Mouse (Mus musculus): ENCODE measurements around the gene Gpr107. TPM values are rescaled to one million over a fixed set of nuclear protein-coding genes. Genes with fewer than 3 reads are reported as not detected.

The Gpr107 gene
- polyA plus RNA-seq, 1 experiment from 2014 or later = 9.8 TPM

GRCm38 (mm10) chr2:31228768-31229311, 76.7 kb downstream of the Gpr107 start:
- no peak overlapping the region for H3K4me3 ChIP-seq (ENCODE audit: low read depth, low read length)
- no peak for TF ChIP-seq EP300 (IDR thresholded peaks at IDR 0.05; ENCODE audit: low read depth)
- peak; percentile 22 for TF ChIP-seq CTCF (IDR thresholded peaks at IDR 0.05; ENCODE audit: low read depth)
- no peak overlapping the region for H3K4me2 ChIP-seq (ENCODE audit: low read depth, low read length)
- ATAC-seq (no peak), DNase-seq (no peak)
- 60% methylated on average over 1 of the region's 1 CpGs for WGBS (ENCODE audit: insufficient replicate concordance)
- no peaks in the 10 kb centered on the region for H3K4me1 ChIP-seq (ENCODE audit: insufficient read depth)
- no peaks in the 10 kb centered on the region for H3K36me3 ChIP-seq (replicated peaks; ENCODE audit: insufficient read depth, low read length)
- H3K9me3 ChIP-seq (ENCODE audit: low read length) = no peaks in the 10 kb centered on the region
- H3K27ac ChIP-seq (ENCODE audit: low read depth) = no peak overlapping the region
- H3K9ac ChIP-seq (replicated peaks) = no peak overlapping the region
- H3K27me3 ChIP-seq (ENCODE audit: insufficient read depth, low read length) = no peaks in the 10 kb centered on the region

- peak overlapping the region; percentile 10 for H3K4me3 ChIP-seq (ENCODE audit: low read depth, low read length)
- no peak for TF ChIP-seq EP300 (IDR thresholded peaks at IDR 0.05; ENCODE audit: low read depth)
- peak; percentile 48 for TF ChIP-seq CTCF (IDR thresholded peaks at IDR 0.05; ENCODE audit: low read depth)
- DNase-seq = peak; percentile 68
- H3K36me3 ChIP-seq (replicated peaks; ENCODE audit: insufficient read depth, low read length) = no peaks in the 10 kb centered on the region
- H3K27ac ChIP-seq (ENCODE audit: low read depth) = no peak overlapping the region
- H3K27me3 ChIP-seq (ENCODE audit: insufficient read depth, low read length) = peaks cover under 1% of the 10 kb centered on the region; the same call in 1 of the 2 replicates
- WGBS (ENCODE audit: insufficient replicate concordance) = 27% methylated on average over 23 of the region's 23 CpGs
- peaks cover 6% of the 10 kb centered on the region for H3K4me1 ChIP-seq (ENCODE audit: insufficient read depth)
- H3K9me3 ChIP-seq (ENCODE audit: low read length) = no peaks in the 10 kb centered on the region
- ATAC-seq = peak; percentile 88
- peak overlapping the region; percentile 47 for H3K4me2 ChIP-seq (ENCODE audit: low read depth, low read length)
- no peak overlapping the region for H3K9ac ChIP-seq (replicated peaks)
Observed at GRCm38 (mm10) chr2:31239203-31239696, 87.1 kb downstream of the Gpr107 start.

- Histone ChIP-seq H3K27ac (ENCODE audit: low read depth) (no peak overlapping the region), H3K9me3 (ENCODE audit: low read length) (no peaks in the 10 kb centered on the region), H3K36me3 (replicated peaks; ENCODE audit: insufficient read depth, low read length) (no peaks in the 10 kb centered on the region), H3K4me2 (ENCODE audit: low read depth, low read length) (peak overlapping the region; percentile 47), H3K4me1 (ENCODE audit: insufficient read depth) (peaks cover 6% of the 10 kb centered on the region), H3K27me3 (ENCODE audit: insufficient read depth, low read length) (peaks cover 6% of the 10 kb centered on the region), H3K9ac (replicated peaks) (no peak overlapping the region), H3K4me3 (ENCODE audit: low read depth, low read length) (peak overlapping the region; percentile 10; the same call in 1 of the 2 replicates)
- no peak for DNase-seq
- 74% methylated on average over 6 of the region's 6 CpGs for WGBS (ENCODE audit: insufficient replicate concordance)
- TF ChIP-seq CTCF (IDR thresholded peaks at IDR 0.05; ENCODE audit: low read depth) = no peak
- TF ChIP-seq EP300 (IDR thresholded peaks at IDR 0.05; ENCODE audit: low read depth) = no peak
- no peak for ATAC-seq
Observed at GRCm38 (mm10) chr2:31239833-31240232, 87.7 kb downstream of the Gpr107 start.

GRCm38 (mm10) chr2:31241639-31242038, 89.5 kb downstream of the Gpr107 start:
- no peak overlapping the region for H3K4me3 ChIP-seq (ENCODE audit: low read depth, low read length)
- no peak for ATAC-seq

GRCm38 (mm10) chr2:31244216-31244615, 92.1 kb downstream of the Gpr107 start:
- TF ChIP-seq CTCF (IDR thresholded peaks at IDR 0.05; ENCODE audit: low read depth) (no peak), EP300 (IDR thresholded peaks at IDR 0.05; ENCODE audit: low read depth) (no peak)
- peaks cover 11% of the 10 kb centered on the region for H3K4me1 ChIP-seq (ENCODE audit: insufficient read depth)
- H3K4me2 ChIP-seq (ENCODE audit: low read depth, low read length) = no peak overlapping the region
- H3K27me3 ChIP-seq (ENCODE audit: insufficient read depth, low read length) = peaks cover 32% of the 10 kb centered on the region
- no peak for DNase-seq
- H3K36me3 ChIP-seq (replicated peaks; ENCODE audit: insufficient read depth, low read length) = no peaks in the 10 kb centered on the region
- H3K9me3 ChIP-seq (ENCODE audit: low read length) = no peaks in the 10 kb centered on the region
- WGBS (ENCODE audit: insufficient replicate concordance) = 52% methylated on average over 8 of the region's 8 CpGs
- no peak for ATAC-seq
- no peak overlapping the region for H3K27ac ChIP-seq (ENCODE audit: low read depth)
- no peak overlapping the region for H3K4me3 ChIP-seq (ENCODE audit: low read depth, low read length)
- H3K9ac ChIP-seq (replicated peaks) = no peak overlapping the region

More at GRCm38 (mm10) chr2:31241639-31242038, 89.5 kb downstream of the Gpr107 start:
- WGBS (ENCODE audit: insufficient replicate concordance) = 17% methylated on average over 7 of the region's 7 CpGs
- no peaks in the 10 kb centered on the region for H3K36me3 ChIP-seq (replicated peaks; ENCODE audit: insufficient read depth, low read length)
- no peak overlapping the region for H3K4me2 ChIP-seq (ENCODE audit: low read depth, low read length)
- no peak overlapping the region for H3K27ac ChIP-seq (ENCODE audit: low read depth)
- DNase-seq = no peak
- H3K9ac ChIP-seq (replicated peaks) = no peak overlapping the region
- H3K4me1 ChIP-seq (ENCODE audit: insufficient read depth) = peaks cover 11% of the 10 kb centered on the region
- TF ChIP-seq EP300 (IDR thresholded peaks at IDR 0.05; ENCODE audit: low read depth) = no peak
- peaks cover 20% of the 10 kb centered on the region for H3K27me3 ChIP-seq (ENCODE audit: insufficient read depth, low read length)
- no peaks in the 10 kb centered on the region for H3K9me3 ChIP-seq (ENCODE audit: low read length)

- no peak for TF ChIP-seq EP300 (IDR thresholded peaks at IDR 0.05; ENCODE audit: low read depth)
- no peak for TF ChIP-seq CTCF (IDR thresholded peaks at IDR 0.05; ENCODE audit: low read depth)
- peak overlapping the region; percentile 88 for H3K4me2 ChIP-seq (ENCODE audit: low read depth, low read length)
- ATAC-seq (no peak), DNase-seq (no peak)
- H3K4me1 ChIP-seq (ENCODE audit: insufficient read depth) = peaks cover 5% of the 10 kb centered on the region
- H3K36me3 ChIP-seq (replicated peaks; ENCODE audit: insufficient read depth, low read length) = no peaks in the 10 kb centered on the region
- H3K27ac ChIP-seq (ENCODE audit: low read depth) = no peak overlapping the region
- no peaks in the 10 kb centered on the region for H3K9me3 ChIP-seq (ENCODE audit: low read length)
- peaks cover 32% of the 10 kb centered on the region for H3K27me3 ChIP-seq (ENCODE audit: insufficient read depth, low read length)
- peak overlapping the region; percentile 54 for H3K4me3 ChIP-seq (ENCODE audit: low read depth, low read length)
- 34% methylated on average over 5 of the region's 5 CpGs for WGBS (ENCODE audit: insufficient replicate concordance)
- H3K9ac ChIP-seq (replicated peaks) = no peak overlapping the region
Observed at GRCm38 (mm10) chr2:31245051-31245450, 92.9 kb downstream of the Gpr107 start.

Data from liver, postnatal 0 days (tissue).